ENCODE assay signal across 8 mouse cellular contexts in genomic region chr2:45114596-45114995, GRCm38 (mm10). TPM values are rescaled to one million over a fixed set of nuclear protein-coding genes. Genes with fewer than 3 reads are reported as not detected.
A peak's percentile ranks its signal among the peaks of the same experiment; 100 is the strongest.
DNase-seq lines count a peak whose midpoint lies in the region; ATAC-seq and TF ChIP-seq lines count a peak whose summit lies in the region.

No protein-coding gene starts in this region.

- peak overlapping the region; percentile 100 for H3K27ac ChIP-seq in layer of hippocampus, adult 2 months
- H3K27ac ChIP-seq in embryonic facial prominence, embryonic 13.5 days: peak overlapping the region; percentile 64
- peak overlapping the region; percentile 56; the same call in 1 of the 2 replicates for H3K27ac ChIP-seq in hindbrain, embryonic 16.5 days (ENCODE audit: low read depth, low read length)
- peak overlapping the region; percentile 99 for H3K27ac ChIP-seq in neural tube, embryonic 13.5 days (replicated peaks)

- peaks cover 12% of the 10 kb centered on the region for H3K4me1 ChIP-seq in embryonic facial prominence, embryonic 13.5 days
- peaks cover 7% of the 10 kb centered on the region; the same call in 1 of the 2 replicates for H3K4me1 ChIP-seq in hindbrain, embryonic 16.5 days (ENCODE audit: control insufficient read depth, insufficient read depth, low read depth, low read length)
- peaks cover 36% of the 10 kb centered on the region for H3K4me1 ChIP-seq in neural tube, embryonic 13.5 days (replicated peaks)

- H3K27me3 ChIP-seq in embryonic facial prominence, embryonic 13.5 days: peaks cover 34% of the 10 kb centered on the region
- H3K27me3 ChIP-seq in hindbrain, embryonic 16.5 days (replicated peaks; ENCODE audit: control insufficient read depth, insufficient read depth, low read length): no peaks in the 10 kb centered on the region
- H3K27me3 ChIP-seq in neural tube, embryonic 13.5 days: no peaks in the 10 kb centered on the region

- intact Hi-C loops in left cerebral cortex, postnatal 10 days (cut with DNase I): loop anchor here (10.0 kb wide), 2 partner anchors 640 to 1170 kb away; no protein-coding TSS in a partner anchor

- no peak overlapping the region for H3K9ac ChIP-seq in embryonic facial prominence, embryonic 13.5 days
- H3K9ac ChIP-seq in hindbrain, embryonic 16.5 days (ENCODE audit: low read depth, low read length): peak overlapping the region; percentile 17; the same call in 1 of the 2 replicates
- peak overlapping the region; percentile 84 for H3K9ac ChIP-seq in neural tube, embryonic 13.5 days

- DNase-seq in layer of hippocampus, adult 2 months (ENCODE audit: low spot score in 2 of 2): no peak
- no peak for DNase-seq in layer of hippocampus, adult 11-12 months (ENCODE audit: low spot score)
- DNase-seq in ovary, postnatal 14 days (ENCODE audit: low spot score): no peak
- no peak for DNase-seq in right cerebral cortex, postnatal 14 days
- no peak for DNase-seq in left cerebral cortex, postnatal 10 days (ENCODE audit: extremely low spot score in 1 of 2, low spot score in 2 of 2)

- H3K4me2 ChIP-seq in embryonic facial prominence, embryonic 13.5 days: peak overlapping the region; percentile 68
- peak overlapping the region; percentile 36 for H3K4me2 ChIP-seq in hindbrain, embryonic 16.5 days (ENCODE audit: low read length)
- H3K4me2 ChIP-seq in neural tube, embryonic 13.5 days: peak overlapping the region; percentile 78

- H3K36me3 ChIP-seq in embryonic facial prominence, embryonic 13.5 days: no peaks in the 10 kb centered on the region
- no peaks in the 10 kb centered on the region for H3K36me3 ChIP-seq in hindbrain, embryonic 16.5 days (ENCODE audit: control insufficient read depth, insufficient read depth, low read length)
- H3K36me3 ChIP-seq in neural tube, embryonic 13.5 days: no peaks in the 10 kb centered on the region

- ATAC-seq in embryonic facial prominence, embryonic 13.5 days (ENCODE audit: insufficient number of reproducible peaks, insufficient read depth, low FRiP score, low TSS enrichment, low read depth): no peak
- ATAC-seq in hindbrain, embryonic 16.5 days: no peak
- no peak for ATAC-seq in neural tube, embryonic 13.5 days (ENCODE audit: low read depth)

- WGBS in embryonic facial prominence, embryonic 13.5 days: 27% methylated on average over 2 of the region's 2 CpGs
- WGBS in hindbrain, embryonic 16.5 days: 24% methylated on average over 2 of the region's 2 CpGs
- 6% methylated on average over 2 of the region's 2 CpGs for WGBS in neural tube, embryonic 13.5 days

- peak overlapping the region; percentile 93 for H3K4me3 ChIP-seq in layer of hippocampus, adult 2 months
- H3K4me3 ChIP-seq in embryonic facial prominence, embryonic 13.5 days: no peak overlapping the region
- H3K4me3 ChIP-seq in hindbrain, embryonic 16.5 days (ENCODE audit: low read length): no peak overlapping the region
- no peak overlapping the region for H3K4me3 ChIP-seq in neural tube, embryonic 13.5 days

- TF ChIP-seq CTCF in layer of hippocampus, adult 2 months (conservative IDR thresholded peaks at IDR 0.05): no peak

- no peaks in the 10 kb centered on the region for H3K9me3 ChIP-seq in embryonic facial prominence, embryonic 13.5 days
- H3K9me3 ChIP-seq in hindbrain, embryonic 16.5 days (ENCODE audit: control insufficient read depth, low read length): no peaks in the 10 kb centered on the region
- no peaks in the 10 kb centered on the region for H3K9me3 ChIP-seq in neural tube, embryonic 13.5 days

RNA-seq across cellular contexts. Expression of gene Zeb2, which starts 2.6 kb away (rescaled TPM):
- 100 to 1,000 TPM; 430 to 443 TPM for total RNA-seq in layer of hippocampus, adult 2 months (2021)
- polyA plus RNA-seq in embryonic facial prominence, embryonic 13.5 days (2015; fragmentation: Nextera tagmentation; extraction: Ambion mirVana): 85.7 and 96.4 TPM in 2 replicates
- 30.3 and 36.8 TPM in 2 replicates for polyA plus RNA-seq in hindbrain, embryonic 16.5 days (2015; fragmentation: Nextera tagmentation; extraction: Ambion mirVana)
- polyA plus RNA-seq in neural tube, embryonic 13.5 days (2015; fragmentation: Nextera tagmentation; extraction: Ambion mirVana): 48.9 and 55.7 TPM in 2 replicates
- total RNA-seq in left cerebral cortex, postnatal 10 days (2021): 100 to 1,000 TPM; 220 to 259 TPM
